Mouse (Mus musculus) forebrain, embryonic 11.5 days (tissue): ENCODE measurements around the gene Mmadhc. TPM values are rescaled to one million over a fixed set of nuclear protein-coding genes. Genes with fewer than 3 reads are reported as not detected.

ENCODE experiments used
- ATAC-seq: fragments of 200-750 bp; cut with Nextera tagmentation; replicated peaks from 2 replicates; pipeline ENCODE4 v1.8.0; 2017; ENCODE audit warnings: moderate TSS enrichment; ENCODE audit not compliant: low FRiP score
- DNase-seq: peaks from one replicate; pipeline ENCODE4 v3.0.0-alpha.2; 2017; ENCODE audit warnings: low spot score
- H3K27ac ChIP-seq: fragments of 300-500 bp; sonication (generic); 2 replicates; pipeline ENCODE4 v1.5.1; 2014; ENCODE audit warnings: low read depth, low read length
- H3K27me3 ChIP-seq: fragments of 300-500 bp; sonication (generic); 2 replicates; pipeline ENCODE4 v1.6.1; 2014; ENCODE audit warnings: mild to moderate bottlenecking, low read length, mixed read lengths; ENCODE audit not compliant: control insufficient read depth, insufficient read depth
- H3K36me3 ChIP-seq: fragments of 300-500 bp; sonication (generic); 2 replicates; pipeline ENCODE4 v1.6.1; 2014; ENCODE audit warnings: mild to moderate bottlenecking, low read length, moderate library complexity, mixed read lengths; ENCODE audit not compliant: control insufficient read depth, insufficient read depth
- H3K4me1 ChIP-seq: fragments of 300-500 bp; sonication (generic); replicated peaks from 2 replicates; pipeline ENCODE4 v1.6.1; 2014; ENCODE audit warnings: low read length, mixed read lengths; ENCODE audit not compliant: control insufficient read depth, insufficient read depth
- H3K4me2 ChIP-seq: fragments of 300-500 bp; sonication (generic); 2 replicates; pipeline ENCODE4 v1.6.1; 2014; ENCODE audit warnings: low read depth, mild to moderate bottlenecking, low read length, moderate library complexity, mixed read lengths; ENCODE audit not compliant: severe bottlenecking
- H3K4me3 ChIP-seq: fragments of 300-500 bp; sonication (generic); 2 replicates; pipeline ENCODE4 v1.5.1; 2014; ENCODE audit warnings: low read depth, low read length
- H3K9ac ChIP-seq: fragments of 300-500 bp; sonication (generic); 2 replicates; pipeline ENCODE4 v1.6.1; 2014; ENCODE audit warnings: low read length
- H3K9me3 ChIP-seq: fragments of 300-500 bp; sonication (generic); 2 replicates; pipeline ENCODE4 v1.6.1; 2016; ENCODE audit warnings: low read length, mixed read lengths; ENCODE audit not compliant: control insufficient read depth
- WGBS: fragments of 180-500 bp; shearing (Covaris S2); extraction: QIAGEN DNeasy Blood & Tissue Kit; methylation state at CpG from one replicate; pipeline ENCODE4 v1.1.7; 2014; 5-methylcytosine and 5-hydroxymethylcytosine counted together
- polyA plus RNA-seq: library from polyadenylated mRNA; unstranded; fragments of >200 nt; fragmentation: Nextera tagmentation; extraction: Ambion mirVana; gene quantifications from 2 replicates; pipeline ENCODE4 v1.2.1, GENCODE M21; 2014

Mmadhc gene
- polyA plus RNA-seq, 1 experiment from 2014 or later: 160 TPM

- H3K27ac ChIP-seq: no peak overlapping the region
- no peak for DNase-seq
- H3K9me3 ChIP-seq: no peaks in the 10 kb centered on the region; the same call in 1 of the 2 replicates
- no peak for ATAC-seq
- no peaks in the 10 kb centered on the region for H3K4me1 ChIP-seq
- no peaks in the 10 kb centered on the region for H3K36me3 ChIP-seq
- H3K4me2 ChIP-seq: no peak overlapping the region
- H3K4me3 ChIP-seq: no peak overlapping the region
- H3K27me3 ChIP-seq: no peaks in the 10 kb centered on the region
- H3K9ac ChIP-seq: no peak overlapping the region
- 65% methylated on average over 8 of the region's 8 CpGs for WGBS
Observed at GRCm38 (mm10) chr2:50233491-50233890, 63.1 kb downstream of the Mmadhc start.

Other genes starting within 250 kb of the Mmadhc start
- 10.3 and 13.3 TPM in 2 replicates for gene Lypd6, start 230.4 kb downstream of the Mmadhc start, polyA plus RNA-seq